Mouse (Mus musculus): ENCODE measurements at regions not wholly inside any gene's neighbourhood (a gene's known extent, or its start where the extent isn't known, plus 50 kb on each side); places are given as distances from the start of the nearest gene placed in this dataset.

DNA sequence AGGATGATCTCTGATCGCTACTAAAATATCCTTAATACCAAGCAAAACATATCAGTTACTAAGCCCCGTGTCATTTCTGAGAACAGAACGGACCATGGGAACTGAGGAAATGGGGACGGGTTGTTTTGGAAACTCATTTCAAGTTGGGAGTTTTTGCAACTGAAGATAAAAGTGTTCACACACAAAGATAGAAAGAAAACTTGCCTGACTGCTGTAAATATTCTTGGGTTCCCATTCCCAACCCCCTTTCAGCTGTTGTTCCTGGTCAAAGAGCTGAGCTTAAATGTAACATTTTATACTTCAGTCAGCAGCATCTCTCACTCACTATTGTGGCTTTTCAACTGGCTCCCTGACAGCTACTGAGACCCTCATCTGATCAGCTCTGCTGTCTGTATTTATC lies 250.1 kb downstream of the Ankrd50 start:
- TF ChIP-seq CTCF (IDR thresholded peaks at IDR 0.05) (no peak), EP300 (IDR thresholded peaks at IDR 0.05) (no peak)
